Mouse (Mus musculus) urinary bladder, postnatal 4 days (tissue): ENCODE results near the gene Acsl6.

Source experiments
- DNase-seq, 2 experiments: peaks; one replicate each; pipeline ENCODE4 v3.0.0; 2021 to 2022; ENCODE audit warnings: low spot score in 2 of 2

Gene Acsl6

GRCm38 (mm10) chr11:54307139-54307816, 3.7 kb downstream of the Acsl6 start:
- no peak for DNase-seq

- no peak for DNase-seq
Measured at GRCm38 (mm10) chr11:54310588-54310987, 7.0 kb downstream of the Acsl6 start.

GRCm38 (mm10) chr11:54312021-54312420, 8.4 kb downstream of the Acsl6 start:
- DNase-seq, result no peak

GRCm38 (mm10) chr11:54312603-54313002, 9.0 kb downstream of the Acsl6 start:
- DNase-seq, result no peak

- no peak for DNase-seq
Measured at GRCm38 (mm10) chr11:54313391-54314360, 10.1 kb downstream of the Acsl6 start.

- no peak for DNase-seq
Measured at GRCm38 (mm10) chr11:54314740-54315139, 11.1 kb downstream of the Acsl6 start.

- DNase-seq, result no peak
Measured at GRCm38 (mm10) chr11:54315336-54315735, 11.7 kb downstream of the Acsl6 start.

- no peak for DNase-seq
Measured at GRCm38 (mm10) chr11:54317361-54317760, 13.8 kb downstream of the Acsl6 start.

- DNase-seq, result no peak
Measured at GRCm38 (mm10) chr11:54317795-54318194, 14.2 kb downstream of the Acsl6 start.

- no peak for DNase-seq
Measured at GRCm38 (mm10) chr11:54321802-54322532, 18.4 kb downstream of the Acsl6 start.

- DNase-seq, result no peak
Measured at GRCm38 (mm10) chr11:54331463-54332183, 28.0 kb downstream of the Acsl6 start.

GRCm38 (mm10) chr11:54336165-54336707, 32.6 kb downstream of the Acsl6 start:
- no peak for DNase-seq

- DNase-seq, result no peak
Measured at GRCm38 (mm10) chr11:54343703-54344102, 40.1 kb downstream of the Acsl6 start.

- DNase-seq, result no peak
Measured at GRCm38 (mm10) chr11:54351704-54352103, 48.1 kb downstream of the Acsl6 start.

GRCm38 (mm10) chr11:54353121-54353576, 49.6 kb downstream of the Acsl6 start:
- DNase-seq, result no peak

- DNase-seq, result no peak
Measured at GRCm38 (mm10) chr11:54354595-54355563, 51.3 kb downstream of the Acsl6 start.

GRCm38 (mm10) chr11:54355564-54355955, 52.0 kb downstream of the Acsl6 start:
- no peak for DNase-seq

- no peak for DNase-seq
Measured at GRCm38 (mm10) chr11:54356676-54357075, 53.1 kb downstream of the Acsl6 start.

GRCm38 (mm10) chr11:54372553-54372952, 69.0 kb downstream of the Acsl6 start:
- no peak for DNase-seq

GRCm38 (mm10) chr11:54390386-54390785, 86.8 kb downstream of the Acsl6 start:
- no peak for DNase-seq
